Mouse (Mus musculus) liver, embryonic 13.5 days (tissue): ENCODE data around the gene Lclat1. TPM values are rescaled to one million over a fixed set of nuclear protein-coding genes. Genes with fewer than 3 reads are reported as not detected.

Experiments
- ATAC-seq: fragments of 200-750 bp; cut with Nextera tagmentation; 2 replicates; pipeline ENCODE4 v1.8.0; 2017; ENCODE audit warnings: low read depth, mild to moderate bottlenecking, moderate number of reproducible peaks, moderate library complexity
- DNase-seq: peaks from one replicate; pipeline ENCODE4 v3.0.0; 2022
- H3K27ac ChIP-seq: fragments of 300-500 bp; sonication (generic); 2 replicates; pipeline ENCODE4 v1.5.1; 2015; ENCODE audit warnings: moderate library complexity, mild to moderate bottlenecking, inconsistent platforms
- H3K27me3 ChIP-seq: fragments of 300-500 bp; sonication (generic); 2 replicates; pipeline ENCODE4 v1.6.1; 2015; ENCODE audit warnings: mild to moderate bottlenecking, inconsistent platforms
- H3K36me3 ChIP-seq: fragments of 300-500 bp; sonication (generic); 2 replicates; pipeline ENCODE4 v1.6.1; 2015; ENCODE audit warnings: mild to moderate bottlenecking, inconsistent platforms
- H3K4me1 ChIP-seq: fragments of 300-500 bp; sonication (generic); replicated peaks from 2 replicates; pipeline ENCODE4 v1.6.1; 2015; ENCODE audit warnings: inconsistent platforms
- H3K4me2 ChIP-seq: fragments of 300-500 bp; sonication (generic); 2 replicates; pipeline ENCODE4 v1.6.1; 2015; ENCODE audit warnings: inconsistent platforms, mild to moderate bottlenecking, moderate library complexity
- H3K4me3 ChIP-seq: fragments of 300-500 bp; sonication (generic); replicated peaks from 2 replicates; pipeline ENCODE4 v1.5.1; 2015; ENCODE audit warnings: mild to moderate bottlenecking, inconsistent platforms
- H3K9ac ChIP-seq: fragments of 300-500 bp; sonication (generic); 2 replicates; pipeline ENCODE4 v1.6.1; 2015; ENCODE audit warnings: mild to moderate bottlenecking, inconsistent platforms
- H3K9me3 ChIP-seq: fragments of 300-500 bp; sonication (generic); replicated peaks from 2 replicates; pipeline ENCODE4 v1.6.1; 2016; ENCODE audit warnings: inconsistent platforms
- WGBS: fragments of 180-500 bp; shearing (Covaris S2); methylation state at CpG from one replicate; pipeline ENCODE4 v1.1.7; 2015; ENCODE audit not compliant: insufficient replicate concordance; 5-methylcytosine and 5-hydroxymethylcytosine counted together
- polyA plus RNA-seq: library from polyadenylated mRNA; unstranded; fragments of >200 nt; fragmentation: Nextera tagmentation; extraction: Ambion mirVana; gene quantifications from 2 replicates; pipeline ENCODE4 v1.2.1, GENCODE M21; 2015

Lclat1 gene
- polyA plus RNA-seq, 1 experiment from 2014 or later, result 1.7 TPM

GRCm38 (mm10) chr17:73092103-73093097 lies 15.4 kb upstream of the Lclat1 start:
- no peaks in the 10 kb centered on the region for H3K9me3 ChIP-seq
- H3K27me3 ChIP-seq, result no peaks in the 10 kb centered on the region
- H3K27ac ChIP-seq, result no peak overlapping the region
- DNase-seq (no peak), ATAC-seq (no peak)
- peaks cover 2% of the 10 kb centered on the region; the same call in 1 of the 2 replicates for H3K4me1 ChIP-seq
- no peak overlapping the region for H3K9ac ChIP-seq
- H3K4me3 ChIP-seq, result no peak overlapping the region
- WGBS, result 66% methylated on average over 12 of the region's 12 CpGs
- H3K36me3 ChIP-seq, result no peaks in the 10 kb centered on the region
- no peak overlapping the region for H3K4me2 ChIP-seq

- Histone ChIP-seq H3K4me1 (no peaks in the 10 kb centered on the region), H3K36me3 (no peaks in the 10 kb centered on the region), H3K9ac (no peak overlapping the region), H3K9me3 (no peaks in the 10 kb centered on the region), H3K27ac (no peak overlapping the region), H3K27me3 (no peaks in the 10 kb centered on the region), H3K4me3 (no peak overlapping the region), H3K4me2 (no peak overlapping the region)
- ATAC-seq (no peak), DNase-seq (no peak)
- WGBS, result 35% methylated on average over 11 of the region's 11 CpGs
Observed at GRCm38 (mm10) chr17:73095070-73095469, 12.7 kb upstream of the Lclat1 start.

GRCm38 (mm10) chr17:73095585-73095984 lies 12.2 kb upstream of the Lclat1 start:
- Histone ChIP-seq H3K36me3 (no peaks in the 10 kb centered on the region), H3K9ac (no peak overlapping the region), H3K27me3 (no peaks in the 10 kb centered on the region), H3K4me2 (no peak overlapping the region), H3K4me3 (no peak overlapping the region), H3K27ac (no peak overlapping the region), H3K4me1 (no peaks in the 10 kb centered on the region), H3K9me3 (no peaks in the 10 kb centered on the region)
- DNase-seq (no peak), ATAC-seq (no peak)
- 69% methylated on average over 8 of the region's 8 CpGs for WGBS

- Histone ChIP-seq H3K27ac (no peak overlapping the region), H3K4me3 (no peak overlapping the region)
- ATAC-seq, result no peak
Observed at GRCm38 (mm10) chr17:73096484-73096883, 11.3 kb upstream of the Lclat1 start.

GRCm38 (mm10) chr17:73098636-73099035 lies 9.1 kb upstream of the Lclat1 start:
- H3K27me3 ChIP-seq, result no peaks in the 10 kb centered on the region
- no peak overlapping the region for H3K9ac ChIP-seq
- no peaks in the 10 kb centered on the region for H3K4me1 ChIP-seq
- no peaks in the 10 kb centered on the region for H3K36me3 ChIP-seq
- no peak for DNase-seq
- no peak overlapping the region for H3K27ac ChIP-seq
- H3K9me3 ChIP-seq, result no peaks in the 10 kb centered on the region
- no peak overlapping the region for H3K4me3 ChIP-seq
- WGBS, result 42% methylated on average over 1 of the region's 1 CpGs
- H3K4me2 ChIP-seq, result no peak overlapping the region
- no peak for ATAC-seq

More at GRCm38 (mm10) chr17:73096484-73096883, 11.3 kb upstream of the Lclat1 start:
- peak; percentile 31 for DNase-seq
- Histone ChIP-seq H3K27me3 (no peaks in the 10 kb centered on the region), H3K9me3 (no peaks in the 10 kb centered on the region), H3K4me2 (no peak overlapping the region), H3K4me1 (no peaks in the 10 kb centered on the region), H3K9ac (no peak overlapping the region), H3K36me3 (no peaks in the 10 kb centered on the region)
- 23% methylated on average over 5 of the region's 5 CpGs for WGBS

GRCm38 (mm10) chr17:73100396-73100795 lies 7.4 kb upstream of the Lclat1 start:
- no peaks in the 10 kb centered on the region for H3K9me3 ChIP-seq
- no peak overlapping the region for H3K4me3 ChIP-seq
- WGBS, result 69% methylated on average over 5 of the region's 5 CpGs
- H3K9ac ChIP-seq, result no peak overlapping the region
- ATAC-seq (no peak), DNase-seq (no peak)
- no peak overlapping the region for H3K4me2 ChIP-seq
- no peaks in the 10 kb centered on the region for H3K36me3 ChIP-seq
- H3K27me3 ChIP-seq, result no peaks in the 10 kb centered on the region
- no peaks in the 10 kb centered on the region for H3K4me1 ChIP-seq
- H3K27ac ChIP-seq, result no peak overlapping the region

- H3K9me3 ChIP-seq, result no peaks in the 10 kb centered on the region
- H3K4me3 ChIP-seq, result no peak overlapping the region
- DNase-seq, result no peak
- no peak overlapping the region for H3K27ac ChIP-seq
- no peak overlapping the region for H3K9ac ChIP-seq
- no peak for ATAC-seq
- 46% methylated on average over 4 of the region's 4 CpGs for WGBS
- H3K4me1 ChIP-seq, result 0 out of 2 replicates have a peak, but pooled peaks cover 3% of the 10 kb centered on the region
- no peak overlapping the region for H3K4me2 ChIP-seq
- no peaks in the 10 kb centered on the region for H3K36me3 ChIP-seq
- H3K27me3 ChIP-seq, result no peaks in the 10 kb centered on the region
Observed at GRCm38 (mm10) chr17:73102538-73102937, 5.2 kb upstream of the Lclat1 start.

- ATAC-seq (peak; percentile 34), DNase-seq (peak; percentile 34)
- Histone ChIP-seq H3K9ac (peak overlapping the region; percentile 79), H3K27me3 (no peaks in the 10 kb centered on the region), H3K27ac (no peak overlapping the region), H3K9me3 (no peaks in the 10 kb centered on the region), H3K4me1 (peaks cover 24% of the 10 kb centered on the region), H3K4me2 (peak overlapping the region; percentile 98), H3K4me3 (peak overlapping the region; percentile 84), H3K36me3 (no peaks in the 10 kb centered on the region)
- 4% methylated on average over 35 of the region's 35 CpGs for WGBS
Observed at GRCm38 (mm10) chr17:73108170-73108887, 544 bp downstream of the Lclat1 start.

GRCm38 (mm10) chr17:73108888-73109259 lies 1.1 kb downstream of the Lclat1 start:
- peak overlapping the region; percentile 98 for H3K4me2 ChIP-seq
- H3K4me3 ChIP-seq, result peak overlapping the region; percentile 84
- peaks cover 24% of the 10 kb centered on the region for H3K4me1 ChIP-seq
- ATAC-seq (no peak), DNase-seq (no peak)
- H3K27ac ChIP-seq, result no peak overlapping the region
- WGBS, result 64% methylated on average over 7 of the region's 7 CpGs
- no peaks in the 10 kb centered on the region for H3K9me3 ChIP-seq
- no peaks in the 10 kb centered on the region for H3K36me3 ChIP-seq
- no peaks in the 10 kb centered on the region for H3K27me3 ChIP-seq
- no peak overlapping the region for H3K9ac ChIP-seq

- ATAC-seq (no peak), DNase-seq (no peak)
- Histone ChIP-seq H3K4me1 (peaks cover 24% of the 10 kb centered on the region), H3K27me3 (no peaks in the 10 kb centered on the region), H3K9ac (no peak overlapping the region), H3K27ac (no peak overlapping the region), H3K4me2 (no peak overlapping the region), H3K9me3 (no peaks in the 10 kb centered on the region), H3K4me3 (no peak overlapping the region), H3K36me3 (no peaks in the 10 kb centered on the region)
- 68% methylated on average over 7 of the region's 7 CpGs for WGBS
Observed at GRCm38 (mm10) chr17:73112128-73112527, 4.3 kb downstream of the Lclat1 start.

GRCm38 (mm10) chr17:73112601-73113000 lies 4.8 kb downstream of the Lclat1 start:
- no peak overlapping the region for H3K4me3 ChIP-seq
- no peaks in the 10 kb centered on the region for H3K36me3 ChIP-seq
- no peaks in the 10 kb centered on the region for H3K27me3 ChIP-seq
- ATAC-seq (no peak), DNase-seq (no peak)
- H3K27ac ChIP-seq, result no peak overlapping the region
- WGBS, result 60% methylated on average over 6 of the region's 6 CpGs
- peaks cover 21% of the 10 kb centered on the region for H3K4me1 ChIP-seq
- H3K9me3 ChIP-seq, result no peaks in the 10 kb centered on the region
- no peak overlapping the region for H3K9ac ChIP-seq
- no peak overlapping the region for H3K4me2 ChIP-seq
